Mouse (Mus musculus) adrenal gland, postnatal 36 days (tissue): Measurements from ENCODE around the gene Prdm12. TPM values are rescaled to one million over a fixed set of nuclear protein-coding genes. Genes with fewer than 3 reads are reported as not detected.

Experiments
- DNase-seq, 2 experiments: peaks; one replicate each; pipeline ENCODE4 v3.0.0; 2021; ENCODE audit warnings: mixed read lengths in 1 of 2
- long read RNA-seq, 2 experiments: library from polyadenylated mRNA; stranded (forward); transcript quantifications; one replicate each; pipeline ENCODE4 v2.0.0; 2021; ENCODE audit warnings: borderline sequencing depth in 2 of 2
- total RNA-seq, 2 experiments: library from RNA; stranded (reverse); gene quantifications; 2 replicates each; pipeline ENCODE4 v1.2.3; 2021

Prdm12 gene
- total RNA-seq, result not detected
- long read RNA-seq, experiment 1, result 0 reads
- long read RNA-seq, experiment 2, result 0 reads

DNA sequence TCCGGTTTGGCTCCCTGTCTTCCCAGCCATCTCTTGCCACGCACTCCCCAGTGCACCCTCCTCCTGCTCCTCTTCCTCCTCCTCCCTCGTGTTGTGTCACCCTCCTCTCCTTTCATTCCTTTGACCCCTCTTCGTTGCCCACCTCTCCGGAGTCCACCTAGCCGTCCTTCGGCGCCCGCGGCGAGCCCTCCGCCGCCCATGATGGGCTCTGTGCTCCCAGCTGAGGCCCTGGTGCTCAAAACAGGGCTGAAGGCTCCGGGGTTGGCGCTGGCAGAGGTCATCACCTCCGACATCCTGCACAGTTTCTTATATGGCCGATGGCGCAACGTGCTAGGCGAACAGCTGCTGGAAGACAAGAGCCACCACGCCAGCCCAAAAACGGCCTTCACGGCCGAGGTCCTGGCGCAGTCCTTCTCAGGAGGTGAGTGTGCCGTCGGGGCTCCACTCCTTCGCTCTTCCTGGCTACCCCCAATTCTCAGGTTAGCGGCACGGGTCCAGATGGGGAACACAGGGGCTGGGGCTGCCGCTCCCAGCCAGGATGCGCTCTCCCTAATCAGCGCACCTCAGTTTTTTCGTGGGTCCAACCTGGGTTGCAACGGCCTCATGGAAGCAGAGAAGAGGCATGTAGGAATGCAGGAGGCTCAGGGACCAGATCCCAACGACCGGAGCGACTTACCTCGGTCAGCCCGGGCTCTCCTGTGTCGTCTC is at the start of gene Prdm12:
Gene Prdm12 (plus strand): TSS at position 137 of the 708 bp plus-strand sequence.
- no peak for DNase-seq

DNA sequence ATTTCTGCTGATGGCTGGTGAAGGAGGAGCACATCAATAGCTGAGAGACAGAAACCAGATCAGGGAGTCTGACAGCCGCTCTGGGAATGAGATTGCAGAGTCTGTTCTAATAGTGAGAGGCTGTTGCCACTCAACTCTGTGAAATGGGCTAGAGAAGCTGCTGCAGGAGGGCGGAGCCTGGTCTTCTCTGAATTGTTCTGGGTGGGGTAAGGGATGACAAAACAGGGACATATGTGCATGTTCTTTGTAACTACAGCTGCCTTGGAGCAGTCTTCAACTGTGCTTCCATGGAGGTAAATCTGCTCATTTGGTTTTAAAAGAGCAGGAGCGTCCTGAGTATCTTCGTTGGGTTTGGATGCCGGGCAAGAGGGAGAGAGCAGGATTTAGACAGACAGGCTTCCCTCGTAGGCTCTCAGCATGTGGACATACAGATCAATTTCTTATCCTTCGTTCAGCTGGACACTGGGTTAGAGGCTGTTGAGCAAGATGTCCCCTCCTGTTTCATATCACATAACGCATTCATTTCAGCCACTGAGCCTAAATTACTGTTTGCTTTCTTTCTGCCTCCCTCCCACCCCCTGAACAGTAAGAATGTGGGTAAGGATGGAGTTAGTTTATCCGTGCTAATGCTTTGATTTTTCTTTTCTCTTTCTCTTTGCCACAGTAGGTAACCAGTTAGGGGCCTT is 47.9 kb upstream of the Prdm12 start:
- no peak for DNase-seq

DNA sequence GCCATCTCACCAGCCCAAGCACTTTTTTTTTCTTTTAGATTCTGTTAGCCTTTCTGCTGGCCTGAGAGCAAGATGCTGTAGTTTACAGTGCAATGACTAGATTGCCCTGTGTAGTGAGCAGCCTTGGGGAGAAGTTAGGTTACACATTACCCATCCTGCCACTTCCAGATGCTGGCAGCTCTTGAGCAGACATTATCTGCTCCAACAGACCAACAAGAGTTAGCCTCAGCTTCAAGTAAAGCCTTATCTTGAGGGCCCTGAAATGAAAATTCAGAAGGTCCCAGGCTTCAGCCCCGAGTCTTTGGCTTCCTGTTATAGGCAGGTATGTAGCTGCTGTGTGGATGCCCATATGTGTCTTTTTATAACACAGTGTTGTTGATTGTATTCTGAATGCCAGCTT is 32.3 kb upstream of the Prdm12 start:
- DNase-seq, result no peak

DNA sequence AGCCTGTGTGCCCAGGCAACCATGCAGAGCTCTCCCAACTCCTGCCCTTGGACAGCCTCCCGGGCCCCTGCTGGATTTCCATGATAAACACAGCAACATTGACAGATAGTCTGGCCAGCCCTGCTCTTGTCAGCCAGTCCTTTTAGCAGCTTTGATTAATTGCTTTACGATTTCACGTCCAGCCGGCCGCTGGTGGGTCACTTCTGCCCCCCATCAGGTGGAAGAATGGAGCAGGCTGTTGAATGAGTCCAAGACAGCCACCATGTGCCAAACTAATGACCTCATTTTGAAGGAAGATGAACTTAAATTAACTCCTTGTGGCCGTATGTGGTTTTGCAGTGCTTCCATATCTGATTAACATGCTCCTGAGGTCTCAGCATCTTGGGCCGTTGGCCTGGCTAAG is 30.0 kb upstream of the Prdm12 start:
- no peak for DNase-seq

DNA sequence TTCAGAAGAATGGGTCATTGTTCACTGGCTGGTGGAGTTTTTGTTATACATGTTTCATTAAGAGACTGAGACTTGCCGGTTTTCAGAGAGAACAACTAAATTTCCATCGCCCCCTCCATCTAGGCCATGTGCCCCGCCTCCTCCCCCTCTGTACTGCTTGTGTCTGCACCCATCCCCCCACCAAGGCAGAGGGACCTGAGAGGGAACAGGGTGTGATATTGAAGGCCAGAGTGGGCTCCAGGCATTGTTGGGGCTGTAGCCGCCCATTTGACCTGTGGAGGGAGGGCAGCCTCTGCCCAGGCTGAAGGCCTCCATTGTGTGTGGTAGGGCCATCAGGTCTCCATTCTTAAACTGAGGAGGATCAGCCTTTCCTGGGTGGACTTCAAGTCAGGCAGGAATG is 28.9 kb upstream of the Prdm12 start:
- DNase-seq, result no peak

DNA sequence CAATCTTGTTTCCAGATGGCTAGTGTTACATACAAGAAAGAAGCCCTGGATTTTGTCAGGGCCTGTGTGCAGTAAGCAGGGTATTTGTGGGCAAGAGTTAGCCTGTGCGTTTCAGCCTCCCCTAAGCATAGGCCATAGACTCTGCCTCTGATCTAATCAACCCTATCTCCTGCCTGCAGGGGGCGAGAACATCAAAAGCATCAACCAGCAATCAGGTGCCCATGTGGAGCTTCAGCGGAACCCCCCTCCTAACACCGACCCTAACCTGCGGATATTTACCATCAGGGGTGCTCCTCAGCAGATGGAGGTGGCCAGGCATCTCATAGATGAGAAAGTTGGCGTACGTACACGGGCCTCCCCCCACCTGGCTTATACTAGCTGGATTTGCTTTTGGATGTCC is 28.4 kb upstream of the Prdm12 start:
- DNase-seq, result no peak

DNA sequence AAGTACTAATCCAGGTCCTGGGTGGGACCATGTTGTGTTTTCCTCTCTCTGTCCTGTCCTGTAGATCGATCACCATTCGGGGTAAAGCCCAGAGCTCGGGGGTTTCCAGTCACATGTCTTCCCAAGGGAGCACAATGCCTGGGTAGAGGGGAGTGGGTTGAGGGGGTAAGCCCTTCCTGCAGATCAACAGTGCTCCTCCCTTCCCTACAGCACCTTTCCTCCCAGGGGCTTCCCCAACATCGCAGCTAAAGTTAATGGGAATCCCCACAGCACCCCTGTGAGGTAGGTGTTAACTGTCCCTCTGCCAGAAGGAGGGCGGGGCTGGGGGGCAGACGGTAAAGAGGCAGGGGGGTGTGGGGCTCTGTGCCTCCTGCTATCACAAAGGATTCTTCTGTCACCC is 27.2 kb upstream of the Prdm12 start:
- DNase-seq, result no peak

DNA sequence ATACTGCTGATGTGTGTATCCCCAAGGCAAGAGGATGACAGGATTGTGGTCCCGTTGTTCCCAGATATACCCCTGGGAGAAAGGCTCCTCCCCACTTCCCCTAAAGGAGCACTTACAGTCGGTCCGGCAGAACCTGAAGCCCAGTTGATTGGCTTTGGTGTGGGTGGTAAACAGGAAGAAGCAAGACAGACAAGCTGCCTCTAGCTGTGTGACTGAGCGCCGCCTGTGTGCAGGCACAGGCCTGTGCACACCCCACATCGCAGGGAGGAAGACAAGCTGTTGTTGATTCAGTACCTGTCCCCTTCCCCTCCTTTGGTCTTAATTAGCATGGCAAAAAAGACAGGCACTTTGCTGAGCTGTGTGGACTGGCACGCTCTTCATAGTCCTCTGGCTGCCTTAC is 26.1 kb upstream of the Prdm12 start:
- no peak for DNase-seq

DNA sequence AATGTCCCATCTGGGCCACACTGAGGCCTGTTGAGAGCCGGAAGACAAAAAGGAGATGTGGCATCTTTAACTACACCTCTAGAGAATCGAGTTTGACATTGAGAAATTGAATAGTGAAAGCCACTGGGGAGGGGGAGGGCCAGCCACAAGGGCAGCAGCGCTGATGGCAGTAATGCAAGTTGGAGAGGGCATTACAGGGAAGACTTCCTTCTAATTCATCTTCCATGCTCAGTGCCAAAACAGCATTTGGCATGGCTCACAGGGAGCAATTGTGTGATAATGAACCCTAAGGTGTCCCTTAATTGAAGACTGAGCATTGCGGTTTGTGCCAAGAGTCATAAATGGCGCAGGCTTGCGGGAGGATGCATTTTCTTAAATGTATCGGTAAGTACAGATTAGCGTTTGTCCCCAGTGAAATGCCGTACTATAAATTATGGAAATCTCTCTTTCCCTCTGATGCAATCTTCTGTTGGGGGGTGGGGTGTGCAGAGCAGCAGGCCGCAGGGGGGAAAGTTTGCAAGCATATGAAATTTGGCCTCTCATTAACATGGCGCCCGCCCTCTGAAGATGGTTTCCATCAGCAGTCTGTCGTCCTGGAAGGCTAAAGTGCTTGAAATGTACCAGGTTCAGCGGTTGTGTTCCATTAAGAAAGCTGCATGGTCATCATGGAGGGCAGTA is 21.2 kb upstream of the Prdm12 start:
- no peak for DNase-seq

DNA sequence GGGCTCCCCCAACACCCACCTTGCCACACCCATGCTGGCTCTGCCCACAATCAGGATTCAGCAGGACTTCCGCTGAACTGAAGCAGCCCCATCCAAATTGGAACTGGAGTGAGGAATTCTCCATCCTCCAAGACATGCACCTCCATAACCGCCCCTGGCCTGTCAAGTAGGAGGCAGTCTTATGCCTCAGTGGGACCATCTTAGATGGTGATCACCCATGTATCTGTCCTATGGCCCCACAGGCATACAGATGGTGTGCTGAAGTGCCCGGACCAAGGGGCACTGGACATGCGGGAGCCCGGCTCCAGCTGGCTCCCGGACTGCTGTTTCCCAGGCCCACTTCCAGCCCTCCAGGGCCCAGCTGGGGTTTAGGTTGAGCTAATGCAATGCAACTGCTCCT is 20.6 kb upstream of the Prdm12 start:
- DNase-seq, result no peak

DNA sequence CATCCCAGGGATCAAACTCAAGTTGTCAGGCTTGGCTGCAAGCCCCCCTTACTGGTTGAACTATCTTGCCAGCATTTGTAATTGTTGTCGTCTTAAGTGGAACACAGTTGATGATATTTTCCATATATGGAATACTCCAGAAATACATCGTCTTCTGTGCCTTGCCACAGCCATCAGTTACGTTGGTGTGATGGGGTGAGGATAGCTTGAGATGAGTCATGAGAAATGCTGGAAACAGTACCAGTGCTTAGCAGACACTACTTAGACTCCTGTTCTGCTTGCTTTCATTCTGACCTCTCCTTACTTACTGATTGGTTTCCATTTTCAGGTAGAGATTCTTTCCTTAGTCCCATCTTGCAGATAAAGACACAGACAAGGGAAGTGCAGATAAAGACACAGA is 6.3 kb upstream of the Prdm12 start:
- DNase-seq, result no peak

DNA sequence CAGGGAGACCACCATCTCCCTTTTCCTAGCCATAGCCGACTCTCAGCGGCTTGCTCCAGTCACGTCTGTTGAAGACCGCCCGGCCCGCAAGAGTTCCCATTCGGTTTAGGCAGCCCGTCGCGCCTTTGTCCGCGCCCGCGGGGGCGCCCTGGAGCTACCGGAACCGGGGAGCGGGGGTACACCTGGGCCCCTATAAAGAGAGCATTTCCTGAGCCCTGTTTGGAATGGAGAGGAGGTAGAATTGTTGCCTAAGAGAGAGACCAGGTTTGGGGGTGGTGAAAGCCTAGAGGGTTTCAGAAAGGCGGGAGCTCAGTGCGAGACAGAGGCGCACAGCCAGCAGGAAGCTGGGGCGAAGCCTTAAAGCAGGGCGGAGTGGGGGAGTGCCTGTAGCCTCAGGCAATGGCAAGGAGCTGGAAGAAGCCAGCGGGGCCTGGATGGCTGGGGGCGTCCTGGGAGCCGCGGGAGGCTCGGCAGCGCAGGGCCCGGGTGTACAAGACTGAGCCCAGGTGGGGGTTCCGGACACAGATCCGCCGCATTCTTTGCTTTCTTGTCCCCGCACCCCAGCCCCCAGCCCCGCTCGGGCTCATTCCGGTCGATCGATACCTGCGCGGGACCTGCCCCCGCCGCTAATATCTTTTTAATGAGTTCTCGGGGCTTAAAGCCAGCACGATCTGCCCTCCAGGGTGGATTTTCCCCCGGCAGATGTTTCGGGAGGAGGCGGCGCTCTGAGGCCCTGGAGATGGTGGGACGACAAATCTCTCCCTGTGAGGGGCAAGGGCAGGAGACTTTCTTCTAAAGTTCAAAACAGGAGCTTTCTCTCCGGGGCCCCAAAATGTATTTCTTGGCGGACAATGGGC is 4.3 kb upstream of the Prdm12 start:
- DNase-seq, result no peak

DNA sequence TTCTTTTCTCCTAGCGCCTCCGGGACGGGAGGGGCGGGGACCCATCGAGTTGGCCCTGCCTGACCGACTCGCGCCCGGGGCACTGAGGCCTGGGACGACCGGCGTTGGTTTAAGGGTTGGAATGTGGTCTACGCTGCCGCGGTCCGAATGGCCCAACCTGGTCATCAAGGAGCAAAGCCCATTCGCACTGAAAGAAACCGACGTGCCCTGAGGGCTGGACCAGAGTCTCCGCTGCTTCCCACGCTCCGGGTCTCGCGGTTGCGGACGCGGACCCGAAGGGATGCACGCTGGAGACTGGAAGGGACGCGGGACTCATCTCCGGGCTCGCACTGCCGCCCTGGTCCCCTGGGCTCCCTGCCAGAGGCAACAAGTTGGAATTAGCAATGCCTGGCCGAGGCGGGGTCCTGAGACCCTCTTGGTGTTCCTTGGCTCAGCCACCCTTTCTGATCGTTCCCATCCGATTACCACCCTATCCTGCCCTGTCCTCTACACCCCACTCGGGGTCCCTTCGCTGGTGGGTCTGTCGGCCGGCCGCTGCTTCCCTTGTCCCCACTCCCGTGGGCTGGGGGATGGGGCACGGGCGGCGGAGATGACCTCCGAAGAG is 3.6 kb upstream of the Prdm12 start:
- no peak for DNase-seq

DNA sequence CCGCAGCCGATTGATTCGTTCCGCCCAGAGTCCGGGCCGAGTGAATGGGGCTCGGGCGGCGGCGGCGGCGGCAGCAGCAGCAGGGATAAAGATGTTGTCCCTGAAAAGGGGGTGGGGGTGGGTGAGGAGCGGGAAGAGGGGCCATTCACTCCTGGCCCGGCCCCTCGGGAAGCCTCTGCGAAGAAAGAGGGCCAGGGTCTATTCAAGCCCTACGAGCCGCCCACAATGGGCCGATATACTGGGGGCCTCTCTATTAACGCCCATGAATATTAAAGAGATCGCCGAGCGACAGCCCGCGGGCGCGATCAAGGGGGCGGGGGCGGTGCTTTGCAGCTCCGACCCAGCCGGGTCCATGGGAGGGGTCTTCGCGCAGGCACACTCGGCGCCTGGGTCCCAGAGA is 3.1 kb upstream of the Prdm12 start:
- DNase-seq, result no peak

DNA sequence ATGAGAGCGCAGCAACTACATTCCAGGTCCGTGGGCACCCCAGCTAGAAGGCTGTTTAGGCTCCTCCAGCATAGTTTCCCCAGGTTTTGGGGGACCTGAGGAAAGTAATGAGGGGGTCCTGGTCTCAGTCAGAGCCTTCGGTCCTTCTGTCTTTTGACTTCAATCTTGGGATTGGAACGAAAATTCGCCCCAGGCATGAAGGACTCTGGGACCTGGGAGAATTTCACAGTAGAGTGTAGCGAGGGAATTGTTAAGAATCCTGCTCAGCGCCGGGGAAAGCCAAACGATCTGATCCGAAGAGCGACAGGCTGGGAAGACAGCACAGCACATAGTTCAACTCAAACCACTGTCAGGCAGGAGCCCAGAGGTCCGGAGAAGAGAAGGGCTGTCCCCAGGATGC is 2.5 kb upstream of the Prdm12 start:
- no peak for DNase-seq

DNA sequence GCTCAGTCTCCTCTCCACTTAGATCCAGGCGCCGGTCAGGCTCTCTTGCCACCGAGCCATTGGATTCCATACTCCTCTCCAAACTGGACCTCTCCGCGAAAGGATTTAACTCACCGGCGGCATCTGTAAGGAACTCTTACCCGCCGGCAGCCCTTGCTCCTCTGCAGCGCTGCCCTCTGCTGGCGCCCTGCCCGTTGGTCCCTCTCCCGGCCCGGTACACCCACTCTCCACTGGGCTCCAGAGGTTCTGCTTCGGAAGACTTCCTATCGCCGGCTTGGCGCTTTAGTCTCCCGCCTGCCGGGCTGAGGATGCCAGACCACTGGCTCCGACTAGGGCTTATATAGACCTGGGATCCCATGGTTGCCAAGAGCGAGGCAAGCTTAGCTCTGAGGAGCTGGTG is 2.0 kb upstream of the Prdm12 start:
- DNase-seq, result peak; percentile 74 to 80

DNA sequence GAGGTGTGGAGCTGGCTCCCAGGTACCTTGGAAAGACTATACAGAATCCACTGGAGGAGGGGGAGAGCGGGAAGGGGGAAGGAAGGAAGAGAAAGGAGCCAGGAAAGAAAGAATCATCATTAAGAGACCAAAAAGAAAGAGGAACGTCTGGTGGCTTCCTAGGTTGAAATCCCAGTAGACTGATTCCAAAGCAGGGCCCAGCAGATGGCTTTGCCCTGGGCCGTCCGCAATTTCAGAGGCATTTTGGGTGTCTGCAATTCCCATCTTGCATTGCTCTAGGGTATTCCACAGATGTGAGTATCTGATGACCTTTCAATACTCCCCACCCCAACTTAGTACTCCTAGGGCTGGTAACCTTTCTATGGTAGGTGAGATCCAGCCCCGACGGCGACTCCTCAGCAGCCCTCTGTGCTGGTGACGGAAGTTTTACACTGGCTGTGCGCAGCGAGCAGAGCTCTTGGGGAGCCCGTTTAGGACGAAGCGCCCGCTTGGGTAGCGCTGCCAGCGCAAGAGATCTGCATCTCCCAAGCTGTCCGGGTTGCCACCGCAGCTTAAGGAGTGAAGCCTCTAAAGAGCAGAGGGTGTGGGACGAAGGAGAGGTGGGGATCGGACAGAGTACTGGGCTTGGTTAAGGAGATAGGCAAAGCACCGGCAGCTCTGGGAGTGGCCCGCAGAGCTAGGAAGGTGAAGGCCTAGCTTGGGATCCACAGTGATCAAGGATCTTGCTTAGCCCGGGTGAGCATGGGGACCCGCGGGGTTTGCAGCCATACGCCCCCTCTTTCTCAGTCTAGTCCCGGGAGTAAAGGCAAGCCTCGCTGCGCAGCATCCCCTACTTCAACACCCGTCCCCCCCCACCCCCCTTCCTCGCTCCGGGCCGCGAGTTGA is 1.0 kb upstream of the Prdm12 start:
- DNase-seq, result no peak

DNA sequence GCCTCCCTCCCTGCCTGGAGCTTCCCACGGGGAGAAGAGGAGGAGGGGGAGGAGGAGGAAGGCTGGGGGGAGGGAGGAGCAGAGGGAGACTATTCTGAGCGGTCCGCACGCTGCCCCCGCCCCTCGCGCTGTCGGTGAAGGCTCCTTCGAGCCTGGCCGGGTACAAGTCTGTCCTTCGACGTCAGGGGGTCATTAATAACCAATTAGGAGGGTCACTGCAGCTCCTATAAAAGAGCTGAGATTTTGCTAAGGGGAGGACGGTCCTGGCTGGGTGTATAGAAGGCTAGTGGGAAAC is 424 bp upstream of the Prdm12 start:
- DNase-seq, result no peak

DNA sequence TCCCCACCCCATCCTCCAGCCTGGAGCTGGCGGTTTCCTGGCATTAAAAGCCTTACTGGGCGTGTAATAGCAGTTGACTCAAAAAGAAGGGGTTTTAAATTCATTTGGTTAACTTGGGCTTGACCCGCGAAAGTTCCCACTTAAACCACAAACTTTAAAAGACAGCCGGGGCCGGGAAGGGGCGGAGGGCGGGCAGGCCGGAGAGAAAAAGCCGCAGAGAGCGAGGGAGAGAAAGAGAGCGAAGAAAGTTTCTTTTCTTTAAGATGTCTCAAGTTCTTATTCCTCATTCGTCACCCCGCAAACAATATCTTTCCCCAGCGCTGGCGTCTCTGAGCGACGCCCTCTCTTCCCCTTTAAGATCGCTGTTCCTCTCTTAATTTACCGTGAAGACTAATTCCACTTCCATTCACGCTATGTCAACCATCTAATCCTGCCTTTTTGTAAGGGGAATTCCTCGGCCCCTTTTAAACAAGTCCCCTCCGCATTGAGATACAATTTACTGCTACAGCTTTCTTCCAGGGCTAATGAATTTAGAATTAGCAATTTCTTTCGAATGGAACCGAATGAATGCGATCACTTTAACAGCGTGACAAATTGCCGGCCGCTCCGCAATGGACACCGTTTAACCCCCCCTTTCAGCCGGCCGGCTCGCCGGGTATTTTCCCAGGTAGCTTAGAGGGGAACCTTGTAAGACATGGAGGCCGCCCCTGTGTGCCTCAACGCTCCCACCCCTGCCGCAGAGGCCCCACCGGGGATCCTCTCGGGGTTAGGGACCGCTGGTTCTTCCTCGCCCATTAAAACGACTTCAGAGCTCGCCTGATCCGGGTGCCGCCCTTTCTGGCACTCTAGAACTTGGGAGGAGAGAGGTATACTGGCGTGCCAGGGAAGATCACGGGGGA is 1.0 kb downstream of the Prdm12 start:
- DNase-seq, result no peak

DNA sequence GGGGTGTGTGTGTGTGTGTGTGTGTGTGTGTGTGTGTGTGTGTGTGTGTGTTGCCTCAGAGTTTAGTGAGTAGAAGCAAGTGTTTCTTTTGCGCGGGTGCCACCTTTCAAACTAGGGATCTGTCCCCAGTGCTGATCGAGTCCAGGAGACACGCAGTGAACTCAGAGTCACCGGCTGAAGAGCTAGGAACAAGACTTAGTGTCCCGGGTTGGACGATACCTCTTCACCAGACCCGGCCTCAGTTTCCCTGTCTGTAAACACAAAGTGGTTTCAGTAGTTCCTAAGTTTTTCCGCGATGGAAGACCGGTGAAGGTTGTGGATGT is 1.6 kb downstream of the Prdm12 start:
- peak in 1 of 2 experiments; percentile 22 for DNase-seq
